ENCODE assay signal across 14 mouse cellular contexts in genomic region chr8:91630320-91631033, GRCm38 (mm10).
DNase-seq lines count a peak whose midpoint lies in the region; ATAC-seq and TF ChIP-seq lines count a peak whose summit lies in the region.
"Had no signal": no experiment of that assay in that cellular context is flagged by ENCODE, and none has a peak within 500 bp of the region (broad histone marks: within the 10 kb centered on the region; RNA-seq: fewer than 3 reads in every experiment).

No protein-coding gene starts in this region.

- H3K9ac ChIP-seq in heart, embryonic 12.5 days: no peak overlapping the region
- no peak overlapping the region for H3K9ac ChIP-seq in kidney, embryonic 15.5 days
- no peak overlapping the region for H3K9ac ChIP-seq in kidney, embryonic 14.5 days (ENCODE audit: low read depth, low read length)
- no peak overlapping the region for H3K9ac ChIP-seq in midbrain, embryonic 15.5 days
- H3K9ac ChIP-seq in midbrain, postnatal 0 days (replicated peaks; ENCODE audit: low read length, poor library complexity, severe bottlenecking): no peak overlapping the region
- H3K9ac ChIP-seq in stomach, postnatal 0 days (ENCODE audit: low read length): no peak overlapping the region
- H3K9ac ChIP-seq: liver, embryonic 15.5 days; neural tube, embryonic 12.5 days; stomach, embryonic 15.5 days had no signal

- no peaks in the 10 kb centered on the region for H3K9me3 ChIP-seq in heart, embryonic 12.5 days (replicated peaks)
- H3K9me3 ChIP-seq in kidney, embryonic 15.5 days (replicated peaks): no peaks in the 10 kb centered on the region
- no peaks in the 10 kb centered on the region for H3K9me3 ChIP-seq in kidney, embryonic 14.5 days (ENCODE audit: control insufficient read depth, low read length)
- H3K9me3 ChIP-seq in midbrain, embryonic 15.5 days: no peaks in the 10 kb centered on the region
- no peaks in the 10 kb centered on the region for H3K9me3 ChIP-seq in midbrain, postnatal 0 days (ENCODE audit: low read length)
- no peaks in the 10 kb centered on the region for H3K9me3 ChIP-seq in stomach, postnatal 0 days (ENCODE audit: control insufficient read depth, low read length)
- H3K9me3 ChIP-seq: liver, embryonic 15.5 days; midbrain, embryonic 10.5 days; neural tube, embryonic 12.5 days; stomach, embryonic 15.5 days had no signal

- no peak overlapping the region for H3K27ac ChIP-seq in heart, embryonic 12.5 days (ENCODE audit: poor library complexity, severe bottlenecking)
- H3K27ac ChIP-seq in kidney, embryonic 15.5 days: no peak overlapping the region
- H3K27ac ChIP-seq in kidney, embryonic 14.5 days (ENCODE audit: low read depth, low read length): no peak overlapping the region
- H3K27ac ChIP-seq in midbrain, embryonic 15.5 days: 0 out of 2 replicates have a peak overlapping the region, but pooled peaks have one; percentile 1
- no peak overlapping the region for H3K27ac ChIP-seq in midbrain, postnatal 0 days (ENCODE audit: low read depth, low read length)
- H3K27ac ChIP-seq in stomach, postnatal 0 days (replicated peaks): no peak overlapping the region
- H3K27ac ChIP-seq: liver, embryonic 15.5 days; neural tube, embryonic 12.5 days; stomach, embryonic 15.5 days had no signal

- DNase-seq in heart, postnatal 25 days (ENCODE audit: low spot score): no peak
- DNase-seq in midbrain, postnatal 0 days (ENCODE audit: low spot score): no peak
- DNase-seq in stomach, postnatal 0 days (ENCODE audit: low spot score): peak; percentile 23
- DNase-seq: cerebellum, adult 11 months; thymus, postnatal 14 days had no signal

- 75% methylated on average over 16 of the region's 16 CpGs for WGBS in heart, embryonic 12.5 days
- 35% methylated on average over 16 of the region's 16 CpGs for WGBS in kidney, embryonic 15.5 days
- WGBS in kidney, embryonic 14.5 days: 35% methylated on average over 16 of the region's 16 CpGs
- WGBS in midbrain, embryonic 15.5 days: 54% methylated on average over 16 of the region's 16 CpGs
- WGBS in midbrain, postnatal 0 days: 55% methylated on average over 16 of the region's 16 CpGs
- WGBS in stomach, postnatal 0 days: 45% methylated on average over 16 of the region's 16 CpGs

- no peak overlapping the region for H3K4me3 ChIP-seq in heart, embryonic 12.5 days
- H3K4me3 ChIP-seq in kidney, embryonic 15.5 days (replicated peaks): no peak overlapping the region
- no peak overlapping the region for H3K4me3 ChIP-seq in kidney, embryonic 14.5 days (ENCODE audit: low read length)
- no peak overlapping the region for H3K4me3 ChIP-seq in midbrain, embryonic 15.5 days
- no peak overlapping the region for H3K4me3 ChIP-seq in midbrain, postnatal 0 days (ENCODE audit: low read depth, low read length)
- H3K4me3 ChIP-seq in stomach, postnatal 0 days (ENCODE audit: low read depth, low read length): no peak overlapping the region
- H3K4me3 ChIP-seq: liver, embryonic 15.5 days; neural tube, embryonic 12.5 days; stomach, embryonic 15.5 days had no signal

- ATAC-seq in heart, embryonic 12.5 days (ENCODE audit: insufficient number of reproducible peaks, low FRiP score): no peak
- ATAC-seq in kidney, embryonic 15.5 days (replicated peaks; ENCODE audit: low FRiP score): no peak
- ATAC-seq in kidney, embryonic 14.5 days (ENCODE audit: low FRiP score, low TSS enrichment): no peak
- ATAC-seq in midbrain, embryonic 15.5 days (replicated peaks): no peak
- ATAC-seq in midbrain, postnatal 0 days (ENCODE audit: low FRiP score): no peak
- ATAC-seq in stomach, postnatal 0 days (ENCODE audit: low FRiP score, low TSS enrichment): no peak
- ATAC-seq: CD4-positive, CD25-positive, alpha-beta regulatory T cell, adult 4 months had no signal

- peak overlapping the region; percentile 44 for H3K4me2 ChIP-seq in heart, embryonic 12.5 days
- H3K4me2 ChIP-seq in kidney, embryonic 15.5 days: peak overlapping the region; percentile 35
- no peak overlapping the region for H3K4me2 ChIP-seq in kidney, embryonic 14.5 days (replicated peaks; ENCODE audit: low read depth, low read length)
- H3K4me2 ChIP-seq in midbrain, embryonic 15.5 days: no peak overlapping the region
- H3K4me2 ChIP-seq in midbrain, postnatal 0 days (ENCODE audit: low read depth, low read length, poor library complexity, severe bottlenecking): no peak overlapping the region
- H3K4me2 ChIP-seq in stomach, postnatal 0 days (replicated peaks; ENCODE audit: low read depth): peak overlapping the region; percentile 18
- H3K4me2 ChIP-seq: liver, embryonic 15.5 days had no signal

- H3K4me1 ChIP-seq in heart, embryonic 12.5 days (replicated peaks): peaks cover 38% of the 10 kb centered on the region
- peaks cover 26% of the 10 kb centered on the region for H3K4me1 ChIP-seq in kidney, embryonic 15.5 days
- peaks cover 12% of the 10 kb centered on the region for H3K4me1 ChIP-seq in kidney, embryonic 14.5 days (ENCODE audit: control insufficient read depth, insufficient read depth, low read length)
- H3K4me1 ChIP-seq in midbrain, embryonic 15.5 days: peaks cover 40% of the 10 kb centered on the region
- peaks cover 8% of the 10 kb centered on the region; the same call in 1 of the 2 replicates for H3K4me1 ChIP-seq in midbrain, postnatal 0 days (ENCODE audit: insufficient read depth, low read length)
- no peaks in the 10 kb centered on the region for H3K4me1 ChIP-seq in stomach, postnatal 0 days (replicated peaks; ENCODE audit: control insufficient read depth, insufficient read depth)

- TF ChIP-seq CTCF in midbrain, postnatal 0 days (IDR thresholded peaks at IDR 0.05): no peak
- no peak for TF ChIP-seq CTCF in stomach, postnatal 0 days (IDR thresholded peaks at IDR 0.05; ENCODE audit: low read depth)

- intact Hi-C loops in heart, postnatal 25 days (cut with DNase I): no loop called here

- H3K27me3 ChIP-seq in heart, embryonic 12.5 days (replicated peaks): no peaks in the 10 kb centered on the region
- peaks cover 47% of the 10 kb centered on the region for H3K27me3 ChIP-seq in kidney, embryonic 15.5 days
- H3K27me3 ChIP-seq in kidney, embryonic 14.5 days (ENCODE audit: control insufficient read depth, insufficient read depth, low read length): peaks cover 13% of the 10 kb centered on the region
- H3K27me3 ChIP-seq in midbrain, embryonic 15.5 days (replicated peaks): peaks cover 8% of the 10 kb centered on the region; the same call in 1 of the 2 replicates
- no peaks in the 10 kb centered on the region for H3K27me3 ChIP-seq in midbrain, postnatal 0 days (ENCODE audit: insufficient read depth, low read length)
- no peaks in the 10 kb centered on the region for H3K27me3 ChIP-seq in stomach, postnatal 0 days (ENCODE audit: control insufficient read depth, insufficient read depth, low read length)
- H3K27me3 ChIP-seq: liver, embryonic 15.5 days; stomach, embryonic 15.5 days had no signal

- no peak for TF ChIP-seq EP300 in stomach, postnatal 0 days (optimal IDR thresholded peaks at IDR 0.05)

- H3K36me3 ChIP-seq in heart, embryonic 12.5 days: 0 out of 2 replicates have a peak, but pooled peaks cover 2% of the 10 kb centered on the region
- no peaks in the 10 kb centered on the region for H3K36me3 ChIP-seq in kidney, embryonic 15.5 days
- 0 out of 2 replicates have a peak, but pooled peaks cover 2% of the 10 kb centered on the region for H3K36me3 ChIP-seq in kidney, embryonic 14.5 days (ENCODE audit: control insufficient read depth, insufficient read depth, low read length)
- no peaks in the 10 kb centered on the region for H3K36me3 ChIP-seq in midbrain, embryonic 15.5 days (replicated peaks)
- H3K36me3 ChIP-seq in midbrain, postnatal 0 days (ENCODE audit: insufficient read depth, low read length): no peaks in the 10 kb centered on the region
- no peaks in the 10 kb centered on the region for H3K36me3 ChIP-seq in stomach, postnatal 0 days (ENCODE audit: control insufficient read depth, insufficient read depth, low read length)
- H3K36me3 ChIP-seq: liver, embryonic 15.5 days; neural tube, embryonic 12.5 days; stomach, embryonic 15.5 days had no signal

Comparison
In these comparisons a context has a peak if more than half of its experiments do, and no peak if none do; other contexts are left out.
1. H3K4me2 ChIP-seq: peak in heart, embryonic 12.5 days (single experiment), kidney, embryonic 15.5 days (single experiment) and stomach, postnatal 0 days (single experiment); none in kidney, embryonic 14.5 days (single experiment), midbrain, embryonic 15.5 days (single experiment) and midbrain, postnatal 0 days (single experiment).